Mouse (Mus musculus) kidney, embryonic 16.5 days (tissue): ENCODE measurements at regions not wholly inside any gene's neighbourhood (a gene's known extent, or its start where the extent isn't known, plus 50 kb on each side); places are given as distances from the start of the nearest gene placed in this dataset.

ENCODE experiments used
- ATAC-seq: fragments of 200-750 bp; cut with Nextera tagmentation; 2 replicates; pipeline ENCODE4 v1.8.0; 2017; ENCODE audit warnings: moderate TSS enrichment; ENCODE audit not compliant: low FRiP score, low TSS enrichment
- H3K27ac ChIP-seq: fragments of 300-500 bp; sonication (generic); 2 replicates; pipeline ENCODE4 v1.5.1; 2014; ENCODE audit warnings: low read length
- H3K27me3 ChIP-seq: fragments of 300-500 bp; sonication (generic); 2 replicates; pipeline ENCODE4 v1.6.1; 2014; ENCODE audit warnings: low read length, control low read depth, mixed read lengths; ENCODE audit not compliant: insufficient read depth
- H3K36me3 ChIP-seq: fragments of 300-500 bp; sonication (generic); 2 replicates; pipeline ENCODE4 v1.6.1; 2014; ENCODE audit warnings: low read length, control low read depth, mixed read lengths; ENCODE audit not compliant: insufficient read depth
- H3K4me1 ChIP-seq: fragments of 300-500 bp; sonication (generic); 2 replicates; pipeline ENCODE4 v1.6.1; 2014; ENCODE audit warnings: low read length, control low read depth, mixed read lengths; ENCODE audit not compliant: insufficient read depth
- H3K4me2 ChIP-seq: fragments of 300-500 bp; sonication (generic); replicated peaks from 2 replicates; pipeline ENCODE4 v1.6.1; 2014; ENCODE audit warnings: low read depth, low read length
- H3K4me3 ChIP-seq: fragments of 300-500 bp; sonication (generic); 2 replicates; pipeline ENCODE4 v1.5.1; 2014; ENCODE audit warnings: mild to moderate bottlenecking, low read length
- H3K9ac ChIP-seq: fragments of 300-500 bp; sonication (generic); replicated peaks from 2 replicates; pipeline ENCODE4 v1.6.1; 2014; ENCODE audit warnings: low read length
- H3K9me3 ChIP-seq: fragments of 300-500 bp; sonication (generic); 2 replicates; pipeline ENCODE4 v1.6.1; 2016; ENCODE audit warnings: low read length, control low read depth
- WGBS: fragments of 180-500 bp; shearing (Covaris S2); extraction: QIAGEN DNeasy Blood & Tissue Kit; methylation state at CpG from one replicate; pipeline ENCODE4 v1.1.7; 2014; 5-methylcytosine and 5-hydroxymethylcytosine counted together

DNA sequence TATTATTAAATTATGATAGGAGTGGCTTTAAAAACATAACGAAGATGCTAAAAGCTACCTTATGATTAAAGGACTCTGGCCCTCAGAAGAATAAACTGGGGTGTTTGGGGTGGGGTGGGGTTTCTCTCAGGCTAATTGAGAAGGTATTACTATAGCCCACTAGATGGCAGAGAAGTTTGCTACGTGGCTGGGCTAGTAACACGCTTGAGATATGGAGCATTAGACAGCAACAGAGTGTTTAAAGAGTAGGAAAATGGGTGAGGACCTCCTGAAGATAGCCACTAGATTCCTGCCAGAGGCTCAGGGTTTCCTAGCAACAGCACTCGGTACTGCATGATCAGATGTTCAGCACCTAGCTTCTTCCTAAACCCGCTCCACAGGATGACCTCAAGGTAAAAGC, 76.7 kb upstream of the Gpc5 start:
- Histone ChIP-seq H3K4me2 (no peak overlapping the region), H3K4me3 (no peak overlapping the region), H3K4me1 (no peaks in the 10 kb centered on the region), H3K9ac (no peak overlapping the region), H3K27me3 (no peaks in the 10 kb centered on the region), H3K36me3 (no peaks in the 10 kb centered on the region), H3K9me3 (no peaks in the 10 kb centered on the region), H3K27ac (no peak overlapping the region)
- 49% methylated on average over 5 of the region's 5 CpGs for WGBS
- no peak for ATAC-seq

DNA sequence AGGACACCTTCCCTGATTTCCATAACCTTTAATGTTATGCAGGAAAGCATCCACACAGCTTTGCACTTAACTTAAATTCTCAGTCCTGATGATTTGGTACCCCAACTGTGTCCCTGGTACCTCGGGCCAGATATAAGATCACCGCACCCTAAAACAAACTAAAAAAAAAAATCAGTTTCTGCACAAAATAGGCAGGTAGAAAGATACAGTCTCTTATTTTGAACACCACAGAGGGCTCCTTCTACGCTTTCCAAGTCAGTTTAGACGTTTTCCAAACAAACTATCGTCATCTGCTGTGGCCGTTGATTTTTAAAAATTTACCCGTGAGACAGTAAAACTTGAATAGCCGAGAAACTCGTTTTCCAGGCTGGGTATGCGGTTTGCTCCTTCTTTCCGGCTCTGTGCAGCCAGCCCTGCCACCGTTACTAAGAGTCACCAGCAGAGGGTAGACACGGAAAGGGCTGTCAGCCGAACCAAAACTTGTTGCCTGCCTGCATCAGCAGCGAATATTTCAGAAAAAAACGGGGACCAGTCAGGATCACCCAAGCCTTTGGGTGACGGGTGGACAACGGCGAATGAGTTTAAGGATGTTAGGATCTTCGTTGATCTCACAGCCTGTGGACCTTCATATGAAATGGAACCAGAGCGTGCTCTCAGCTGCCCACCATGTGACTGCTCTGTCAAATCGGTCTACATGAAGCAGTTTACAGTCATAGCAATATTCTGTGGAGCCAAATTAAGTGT, 74.4 kb upstream of the Gpc5 start:
- Histone ChIP-seq H3K4me2 (peak overlapping the region; percentile 63), H3K4me3 (peak overlapping the region; percentile 46), H3K9me3 (no peaks in the 10 kb centered on the region), H3K36me3 (no peaks in the 10 kb centered on the region), H3K27ac (no peak overlapping the region), H3K27me3 (no peaks in the 10 kb centered on the region), H3K4me1 (no peaks in the 10 kb centered on the region), H3K9ac (peak overlapping the region; percentile 44; the same call in 1 of the 2 replicates)
- peak; percentile 94; the same call in 1 of the 2 replicates for ATAC-seq
- 16% methylated on average over 22 of the region's 22 CpGs for WGBS

DNA sequence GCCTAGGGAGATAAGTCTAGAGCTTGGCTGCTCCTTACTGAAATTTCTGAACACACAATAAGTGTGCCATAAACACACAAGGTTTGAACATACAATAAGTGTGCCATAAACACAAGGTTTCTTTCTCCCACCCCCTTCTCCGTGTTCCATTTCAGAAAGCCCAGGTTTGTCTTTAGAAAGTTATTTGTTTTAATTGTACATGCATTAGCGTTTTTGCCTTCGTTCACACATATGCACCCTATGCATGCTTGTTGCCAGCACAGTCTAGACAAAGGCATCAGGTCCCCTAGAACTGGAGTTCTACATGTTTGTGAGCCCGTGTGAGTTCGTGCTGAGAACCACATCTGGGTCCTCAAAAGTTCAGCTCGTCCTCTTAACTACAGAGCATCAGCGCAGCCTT, 64.0 kb upstream of the Gpc5 start:
- H3K36me3 ChIP-seq = no peaks in the 10 kb centered on the region
- no peak overlapping the region for H3K9ac ChIP-seq
- no peak overlapping the region for H3K4me2 ChIP-seq
- H3K4me1 ChIP-seq = no peaks in the 10 kb centered on the region
- 87% methylated on average over 7 of the region's 7 CpGs for WGBS
- no peak overlapping the region for H3K27ac ChIP-seq
- no peaks in the 10 kb centered on the region for H3K9me3 ChIP-seq
- no peak for ATAC-seq
- H3K4me3 ChIP-seq = no peak overlapping the region
- H3K27me3 ChIP-seq = no peaks in the 10 kb centered on the region

DNA sequence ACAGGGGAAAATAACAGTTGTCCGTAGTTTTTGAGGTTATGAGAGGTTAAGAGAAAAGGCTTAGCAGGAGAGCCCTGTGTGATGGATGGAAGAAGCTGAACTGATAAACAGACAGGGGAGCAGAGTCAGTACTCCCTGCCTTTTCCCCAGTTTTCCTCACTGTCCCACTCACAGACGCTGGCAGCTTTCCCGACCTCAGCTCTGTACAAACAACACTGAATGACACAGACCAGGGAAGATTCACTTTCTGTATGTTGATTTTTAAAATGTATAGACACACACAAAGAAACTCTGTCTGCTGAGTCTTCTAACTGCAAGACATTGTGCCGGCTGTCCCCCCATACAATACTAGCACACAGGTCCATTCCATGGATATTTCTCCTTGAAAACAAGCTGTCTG, 60.3 kb upstream of the Gpc5 start:
- Histone ChIP-seq H3K4me3 (no peak overlapping the region), H3K4me2 (no peak overlapping the region), H3K27me3 (peaks cover 4% of the 10 kb centered on the region), H3K9me3 (no peaks in the 10 kb centered on the region), H3K27ac (no peak overlapping the region), H3K36me3 (no peaks in the 10 kb centered on the region), H3K9ac (no peak overlapping the region), H3K4me1 (no peaks in the 10 kb centered on the region)
- ATAC-seq = no peak
- 68% methylated on average over 4 of the region's 4 CpGs for whole genome bisulfite sequencing

DNA sequence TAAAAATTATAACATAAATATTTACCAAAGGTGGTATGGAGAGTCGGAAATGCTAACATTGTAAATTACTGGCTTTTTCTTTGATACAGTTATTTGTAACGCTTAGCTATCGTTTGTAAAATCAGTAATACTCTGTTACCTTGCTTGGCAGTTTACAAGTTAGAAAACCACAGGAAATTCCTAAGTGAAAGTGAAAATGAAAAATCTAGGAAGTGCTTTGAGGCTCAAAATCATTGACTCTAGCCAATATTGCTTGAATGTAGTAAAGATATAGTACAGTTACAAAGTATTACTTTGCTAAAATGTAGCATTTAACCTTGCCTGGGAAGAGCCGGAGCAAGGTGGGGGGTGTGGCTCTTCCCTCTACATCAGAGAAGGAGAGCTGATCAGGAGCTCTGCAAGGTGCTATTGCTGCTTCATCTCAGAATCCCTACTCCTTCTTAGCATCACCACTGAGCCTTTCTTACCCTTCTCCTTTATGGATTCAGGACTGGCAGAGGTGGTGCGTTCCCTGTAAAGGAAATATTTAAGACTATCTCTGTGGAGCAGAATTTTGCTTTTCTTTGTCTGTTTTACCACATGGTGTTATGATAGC, 58.5 kb upstream of the Gpc5 start:
- Histone ChIP-seq H3K27me3 (peaks cover 7% of the 10 kb centered on the region), H3K4me1 (no peaks in the 10 kb centered on the region), H3K36me3 (no peaks in the 10 kb centered on the region), H3K27ac (no peak overlapping the region), H3K9me3 (no peaks in the 10 kb centered on the region), H3K9ac (no peak overlapping the region), H3K4me3 (no peak overlapping the region), H3K4me2 (no peak overlapping the region)
- 86% methylated on average over 5 of the region's 5 CpGs for WGBS
- ATAC-seq = no peak

DNA sequence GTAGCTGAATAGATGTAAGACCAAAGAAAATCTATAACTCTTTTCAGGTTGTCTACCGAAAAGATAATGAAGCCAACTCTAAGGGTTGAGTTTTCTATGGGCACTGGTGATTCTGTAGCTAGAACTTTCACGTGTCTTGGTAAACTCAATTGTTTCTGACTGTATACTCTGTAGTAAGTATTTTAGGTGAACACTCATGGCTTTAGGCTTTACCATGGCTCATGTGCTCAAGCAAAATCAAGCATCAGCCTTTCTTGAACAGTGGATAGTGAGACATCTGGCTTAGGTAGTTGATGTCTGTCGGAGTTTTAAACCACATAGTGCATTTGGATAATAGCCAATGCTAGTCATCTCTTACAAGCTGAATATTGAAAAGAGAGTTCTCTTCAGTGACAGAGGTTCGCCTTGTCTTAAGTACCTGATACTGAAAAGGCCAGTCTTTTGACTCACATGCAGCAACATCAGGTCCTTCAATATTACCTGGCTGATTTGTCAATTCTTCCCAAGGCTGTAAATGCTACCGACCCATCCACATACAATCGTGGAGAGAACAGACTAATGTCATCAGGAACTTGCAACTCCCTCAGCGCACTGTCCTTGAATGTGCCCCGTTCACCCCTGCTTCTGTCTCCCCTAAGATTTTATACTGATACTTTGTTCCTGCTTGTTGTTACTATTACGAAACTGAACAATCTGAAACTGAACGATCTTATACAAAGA, 57.1 kb upstream of the Gpc5 start:
- Histone ChIP-seq H3K4me2 (no peak overlapping the region), H3K4me3 (no peak overlapping the region), H3K36me3 (no peaks in the 10 kb centered on the region), H3K9ac (no peak overlapping the region), H3K27me3 (peaks cover 12% of the 10 kb centered on the region), H3K9me3 (no peaks in the 10 kb centered on the region), H3K27ac (no peak overlapping the region), H3K4me1 (peaks cover under 1% of the 10 kb centered on the region; the same call in 1 of the 2 replicates)
- WGBS = 92% methylated on average over 10 of the region's 10 CpGs
- ATAC-seq = no peak

DNA sequence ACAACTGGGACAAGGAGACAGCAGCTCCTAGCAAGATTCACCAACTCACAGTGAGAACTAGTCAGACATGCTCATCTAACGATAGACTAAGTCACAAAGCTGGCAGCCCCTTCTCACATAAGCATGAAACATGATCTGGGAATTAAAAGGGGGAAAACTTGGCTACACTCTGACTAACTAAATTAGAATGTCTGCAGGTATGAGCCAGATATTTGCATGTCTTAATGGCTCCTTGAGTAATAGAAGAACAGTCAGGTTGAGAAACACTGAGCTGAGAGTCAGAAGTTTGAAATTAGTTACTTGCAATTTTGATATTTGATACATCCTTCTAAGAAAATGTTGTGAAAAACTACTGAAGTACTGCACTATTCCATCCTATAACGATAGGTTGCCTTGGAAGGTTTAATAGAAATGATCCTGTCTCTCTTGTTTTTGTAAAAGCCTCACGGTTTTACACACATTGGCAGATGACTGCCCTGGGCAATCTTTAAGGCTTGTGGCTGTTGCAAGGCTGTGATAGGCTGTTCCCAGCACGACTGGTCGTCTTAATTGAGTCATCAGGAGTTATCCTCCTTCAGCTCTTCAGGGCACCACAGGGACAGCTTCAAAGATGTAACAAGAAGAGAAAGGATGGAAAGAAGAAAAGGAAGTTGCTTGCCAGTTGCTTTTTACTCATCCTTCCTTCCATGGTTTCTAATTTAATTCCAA, 54.8 kb upstream of the Gpc5 start:
- Histone ChIP-seq H3K4me1 (peaks cover 4% of the 10 kb centered on the region; the same call in 1 of the 2 replicates), H3K4me2 (no peak overlapping the region)
- no peak for ATAC-seq

DNA sequence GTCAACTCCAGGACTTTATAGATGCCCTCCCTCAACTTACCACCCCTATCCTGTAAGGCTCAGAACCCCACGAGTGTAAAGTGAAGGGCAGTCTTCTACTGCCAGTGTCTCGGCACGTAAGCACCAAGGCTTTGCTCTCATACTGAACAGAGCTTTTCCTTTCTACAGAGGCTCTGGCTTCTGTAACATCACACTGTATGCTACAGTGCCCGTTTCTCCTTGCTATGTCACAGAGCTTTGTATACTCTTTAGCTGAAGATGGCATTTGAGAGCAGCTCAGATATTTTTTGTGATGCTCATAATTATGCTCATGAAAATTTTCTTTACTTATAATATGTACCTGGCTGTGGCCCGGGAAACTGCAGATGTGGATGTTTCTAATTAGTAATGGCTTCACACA, 53.2 kb upstream of the Gpc5 start:
- ATAC-seq = no peak
- H3K9me3 ChIP-seq = no peaks in the 10 kb centered on the region
- H3K36me3 ChIP-seq = peaks cover 4% of the 10 kb centered on the region
- peaks cover 16% of the 10 kb centered on the region for H3K4me1 ChIP-seq
- no peak overlapping the region for H3K27ac ChIP-seq
- peaks cover 12% of the 10 kb centered on the region for H3K27me3 ChIP-seq
- no peak overlapping the region for H3K4me2 ChIP-seq
- H3K9ac ChIP-seq = no peak overlapping the region
- H3K4me3 ChIP-seq = no peak overlapping the region
- WGBS = 71% methylated on average over 5 of the region's 5 CpGs

More for the DNA sequence above, 54.8 kb upstream of the Gpc5 start:
- Histone ChIP-seq H3K9me3 (no peaks in the 10 kb centered on the region), H3K27me3 (peaks cover 12% of the 10 kb centered on the region), H3K36me3 (no peaks in the 10 kb centered on the region), H3K4me3 (no peak overlapping the region), H3K9ac (no peak overlapping the region), H3K27ac (no peak overlapping the region)
- 36% methylated on average over 5 of the region's 5 CpGs for whole genome bisulfite sequencing

DNA sequence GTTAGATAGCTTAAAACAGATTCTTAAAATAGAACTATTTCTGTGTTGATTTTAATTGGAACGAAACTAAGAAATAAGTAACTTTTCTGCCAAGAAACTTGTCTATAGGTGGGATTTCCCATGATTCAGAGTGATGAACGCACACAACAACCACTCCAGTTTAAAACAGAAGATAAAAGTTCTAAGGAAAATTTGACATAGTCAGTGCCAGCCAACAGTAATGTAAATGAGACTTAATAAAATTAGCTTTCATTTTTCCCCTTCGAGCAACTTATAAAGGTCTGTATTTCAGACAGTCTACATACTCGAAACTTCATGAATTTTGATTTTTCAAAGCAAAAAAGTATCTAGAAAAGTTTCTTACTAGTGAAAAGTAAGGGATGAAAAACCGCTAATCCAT, 52.5 kb upstream of the Gpc5 start:
- no peak overlapping the region for H3K4me3 ChIP-seq
- peaks cover 12% of the 10 kb centered on the region for H3K36me3 ChIP-seq
- WGBS = 72% methylated on average over 5 of the region's 5 CpGs
- no peak for ATAC-seq
- H3K27ac ChIP-seq = no peak overlapping the region
- H3K9ac ChIP-seq = no peak overlapping the region
- peaks cover 23% of the 10 kb centered on the region for H3K4me1 ChIP-seq
- H3K27me3 ChIP-seq = peaks cover 12% of the 10 kb centered on the region
- H3K4me2 ChIP-seq = 0 out of 2 replicates have a peak overlapping the region, but pooled peaks have one; percentile 95
- no peaks in the 10 kb centered on the region for H3K9me3 ChIP-seq
